Mouse (Mus musculus): ENCODE data around the gene Ugt1a8.

Gene Ugt1a8

DNA sequence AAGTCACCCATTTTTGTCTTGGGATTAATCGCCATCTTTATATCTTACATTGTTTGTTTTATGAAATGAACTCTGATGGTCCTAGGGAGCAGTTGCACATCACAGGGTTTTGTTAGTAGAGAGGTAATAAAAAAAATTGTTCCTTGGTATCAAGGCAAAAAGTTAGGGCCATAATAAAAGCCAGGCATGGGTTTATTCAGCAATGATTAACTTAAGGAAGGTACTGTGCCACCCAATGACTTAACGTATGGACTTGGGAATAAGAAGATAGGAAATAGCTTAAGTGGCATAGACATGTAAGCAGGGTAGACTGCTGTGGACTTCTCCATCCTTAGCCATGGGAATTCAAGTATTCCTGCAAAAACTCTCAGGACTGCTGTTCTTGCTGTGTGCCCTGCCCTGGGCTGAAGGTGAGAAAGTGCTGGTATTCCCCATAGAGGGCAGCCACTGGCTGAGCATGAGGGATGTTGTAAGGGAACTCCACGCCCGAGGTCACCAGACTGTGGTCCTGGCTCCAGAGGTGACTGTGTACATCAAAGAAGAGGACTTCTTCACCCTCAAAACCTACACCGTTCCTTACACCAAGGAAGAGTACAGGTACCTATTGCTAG, 98.8 kb downstream of the Ugt1a8 start:
- no peak for DNase-seq (ENCODE audit: low spot score)

DNA sequence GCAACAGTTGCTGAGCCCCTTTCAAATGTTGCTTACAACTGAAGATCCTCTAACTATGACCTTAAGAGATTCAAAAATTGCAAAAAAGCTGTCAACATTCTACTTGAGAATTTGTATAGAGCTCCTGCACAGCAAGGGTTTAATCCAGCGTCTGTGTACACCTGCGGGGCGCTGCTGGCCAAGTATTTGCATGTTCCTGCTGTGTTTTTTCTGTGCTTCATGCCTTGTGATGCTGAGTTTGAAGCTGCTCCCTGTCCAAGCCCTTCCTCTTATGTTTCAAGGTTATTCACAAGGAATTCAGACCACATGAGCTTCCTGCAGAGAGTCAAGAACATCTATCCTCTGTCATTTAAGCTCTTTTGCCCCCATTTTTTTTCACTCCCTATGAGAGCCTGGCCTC, 104.5 kb downstream of the Ugt1a8 start:
- no peak for DNase-seq (ENCODE audit: low spot score)

DNA sequence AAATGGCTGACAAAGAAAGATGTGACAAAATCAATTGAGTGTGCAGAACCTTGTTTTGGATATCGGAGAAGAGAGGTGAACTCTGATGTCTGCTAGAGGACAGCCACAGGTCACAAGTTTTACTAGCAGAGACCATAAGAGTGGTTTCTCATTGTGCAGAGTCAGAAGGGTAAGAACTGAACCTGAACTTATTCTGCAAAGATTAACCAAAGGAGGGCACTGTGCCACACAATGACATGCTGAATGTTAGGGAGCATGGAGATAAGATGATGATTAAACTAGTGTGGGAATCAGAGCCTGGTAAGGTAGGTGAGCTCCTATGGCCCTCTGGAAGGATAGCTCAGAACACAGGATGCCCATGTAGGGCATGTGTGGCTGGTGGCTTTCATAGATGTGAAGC, 108.1 kb downstream of the Ugt1a8 start:
- DNase-seq (ENCODE audit: low spot score): no peak

DNA sequence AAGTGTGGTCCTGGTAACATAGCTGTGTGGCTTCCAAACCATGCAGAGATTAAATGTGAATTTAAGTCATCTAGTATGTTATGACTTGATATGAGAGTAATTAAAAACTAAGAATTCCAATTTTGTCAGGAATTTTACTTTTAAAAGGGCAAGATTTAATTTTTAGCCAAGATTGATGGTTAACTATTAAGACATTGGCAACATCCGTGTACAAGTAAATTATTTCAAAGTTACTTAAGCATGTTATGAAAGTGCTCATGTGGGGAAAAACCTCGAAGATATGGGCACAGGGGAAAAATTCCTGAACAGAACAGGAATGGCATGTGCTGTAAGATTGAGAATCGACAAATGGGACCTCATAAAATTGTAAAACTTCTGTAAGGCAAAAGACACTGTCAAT, 109.8 kb downstream of the Ugt1a8 start:
- DNase-seq (ENCODE audit: low spot score): no peak

DNA sequence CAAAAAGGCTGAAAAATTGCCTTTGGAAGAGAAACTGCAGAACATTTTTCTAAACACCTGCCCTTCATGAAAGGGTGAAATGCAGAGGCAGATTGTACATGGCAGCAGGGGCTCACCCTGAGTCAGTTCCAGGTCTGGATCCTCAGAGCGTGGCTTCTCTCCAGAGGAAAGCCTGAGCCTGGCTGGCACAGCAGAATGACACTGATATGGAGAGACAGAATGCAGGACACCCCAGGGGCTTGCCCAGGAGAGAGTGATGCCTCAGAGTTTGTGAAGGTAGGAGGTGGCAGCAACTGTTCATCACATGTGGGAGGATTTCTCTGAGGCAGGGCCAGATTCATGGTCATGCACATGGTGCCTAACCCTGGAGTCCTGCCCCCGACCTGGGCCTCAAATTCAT, 112.4 kb downstream of the Ugt1a8 start:
- DNase-seq (ENCODE audit: low spot score): no peak

DNA sequence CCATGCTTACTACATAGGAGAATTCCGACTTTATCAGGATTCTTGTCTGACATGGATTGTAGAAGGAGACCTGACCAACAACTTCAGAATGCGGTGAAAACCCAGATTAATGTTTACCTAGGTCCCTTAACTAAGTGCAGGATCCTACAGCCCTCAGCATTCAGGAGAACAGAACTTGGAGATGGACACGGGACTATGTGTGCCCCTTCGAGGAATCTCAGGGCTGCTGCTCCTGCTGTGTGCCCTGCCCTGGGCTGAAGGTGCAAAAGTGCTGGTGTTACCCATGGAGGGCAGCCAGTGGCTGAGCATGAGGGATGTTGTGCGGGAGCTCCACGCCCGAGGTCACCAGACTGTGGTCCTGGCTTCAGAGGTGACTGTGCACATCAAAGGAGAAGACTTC, 112.8 kb downstream of the Ugt1a8 start, which contains the start of gene Ugt1a2:
TSS of gene Ugt1a2 (plus strand) at position 146 of the 400 bp plus-strand sequence.
- DNase-seq (ENCODE audit: low spot score): no peak

DNA sequence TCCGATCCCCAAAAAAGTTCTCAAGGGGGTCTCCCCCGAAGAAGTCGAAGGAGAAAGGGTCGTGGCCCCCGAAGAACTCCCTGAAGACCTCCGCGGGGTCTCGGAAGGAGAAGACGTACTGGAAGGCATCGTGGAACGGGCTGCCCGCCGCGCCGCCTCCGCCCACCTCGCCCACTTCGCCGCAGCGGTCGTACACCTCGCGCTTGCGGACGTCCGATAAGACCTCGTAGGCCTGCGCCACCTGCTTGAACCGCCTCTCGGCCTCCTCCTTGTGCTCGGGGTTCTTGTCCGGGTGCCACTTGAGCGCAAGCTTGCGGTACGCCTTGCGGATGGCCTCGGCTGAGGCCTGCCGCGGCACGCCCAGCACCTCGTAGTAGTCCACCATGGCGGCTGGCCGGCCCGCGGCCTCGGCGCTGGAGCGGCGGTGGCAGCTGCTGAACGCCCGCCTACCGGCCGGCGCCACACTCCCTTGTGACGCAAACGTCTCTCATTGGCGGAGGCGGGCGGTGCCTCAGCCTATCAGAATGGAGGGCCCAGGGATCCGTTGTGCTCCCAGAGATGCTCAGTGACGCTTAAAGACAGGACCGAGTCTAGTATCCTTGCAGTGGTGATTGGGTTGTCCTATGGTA, 117.8 kb downstream of the Ugt1a8 start, which contains the start of gene Dnajb3:
TSS of gene Dnajb3 (minus strand) at position 489 of the 629 bp plus-strand sequence.
- peak; percentile 71 for DNase-seq (ENCODE audit: low spot score)

DNA sequence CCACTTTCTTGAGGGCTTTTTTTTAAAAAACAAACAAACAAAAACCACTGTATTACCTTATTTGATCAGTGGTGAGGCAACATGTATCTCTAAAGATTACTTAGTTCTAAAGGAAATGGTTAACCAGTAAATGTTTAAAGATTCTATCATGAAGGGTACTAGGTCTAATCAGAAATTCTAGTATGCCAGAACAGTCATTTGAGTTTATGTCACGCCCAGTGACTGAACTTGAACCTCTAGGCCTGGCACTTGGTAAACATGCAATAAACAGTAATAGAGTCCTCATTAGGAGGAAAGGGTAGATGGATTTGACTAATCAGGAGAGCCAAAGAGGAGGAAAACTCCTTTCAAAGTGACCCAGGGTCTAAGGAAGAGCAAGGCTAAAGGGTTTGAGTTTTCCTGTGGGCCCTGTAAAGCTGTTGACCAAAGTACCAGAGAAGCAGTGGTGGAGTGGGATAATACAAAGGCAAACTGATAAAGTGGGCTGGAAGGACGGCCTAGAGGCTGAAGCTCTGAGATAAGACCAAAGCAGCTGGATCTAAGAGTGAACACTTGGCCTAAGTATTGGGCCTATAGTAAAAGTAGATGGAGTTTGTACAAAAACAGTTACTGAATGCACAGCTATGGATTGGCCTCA, 119.3 kb downstream of the Ugt1a8 start:
- DNase-seq (ENCODE audit: low spot score): no peak

DNA sequence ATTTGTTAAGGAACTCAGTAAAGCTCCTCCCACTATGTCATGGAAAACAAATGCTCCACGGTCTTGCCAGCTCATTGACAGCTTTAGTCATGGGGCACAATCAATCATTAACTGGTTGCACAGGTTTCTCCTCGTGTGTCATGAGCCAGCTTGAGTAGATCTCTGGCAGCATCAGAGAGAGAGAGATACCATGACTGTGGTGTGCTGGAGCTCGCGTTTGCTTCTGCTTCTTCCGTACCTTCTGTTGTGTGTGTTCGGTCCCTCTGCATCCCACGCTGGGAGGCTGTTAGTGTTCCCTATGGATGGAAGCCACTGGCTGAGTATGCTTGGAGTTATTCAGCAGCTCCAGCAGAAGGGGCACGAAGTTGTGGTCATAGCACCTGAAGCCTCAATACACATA, 124.2 kb downstream of the Ugt1a8 start, which contains the start of gene Ugt1a1:
TSS of gene Ugt1a1 (plus strand) at position 148 of the 400 bp plus-strand sequence.
- peak; percentile 73 for DNase-seq (ENCODE audit: low spot score)

DNA sequence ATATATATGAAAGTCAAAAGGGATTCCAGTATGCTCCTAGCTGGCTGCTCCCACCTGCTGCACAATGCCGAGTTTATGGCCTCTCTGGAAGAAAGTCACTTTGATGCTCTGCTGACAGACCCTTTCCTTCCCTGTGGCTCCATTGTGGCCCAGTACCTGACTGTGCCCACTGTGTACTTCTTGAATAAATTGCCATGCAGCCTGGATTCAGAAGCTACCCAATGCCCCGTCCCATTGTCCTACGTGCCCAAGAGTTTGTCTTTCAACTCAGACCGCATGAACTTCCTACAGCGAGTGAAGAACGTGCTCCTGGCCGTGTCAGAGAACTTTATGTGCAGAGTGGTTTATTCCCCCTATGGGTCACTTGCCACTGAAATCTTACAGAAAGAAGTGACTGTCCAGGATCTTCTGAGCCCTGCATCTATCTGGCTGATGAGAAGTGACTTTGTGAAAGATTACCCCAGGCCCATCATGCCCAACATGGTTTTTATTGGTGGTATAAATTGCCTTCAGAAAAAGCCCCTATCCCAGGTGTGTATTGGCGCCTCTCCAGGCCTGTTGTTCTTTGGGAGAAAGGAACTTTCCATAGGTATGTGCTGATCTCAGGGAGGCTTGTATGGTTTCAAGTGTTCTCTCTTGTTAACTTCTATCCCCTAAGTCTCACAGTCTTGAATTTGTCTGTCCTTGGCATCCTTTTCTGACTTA, 124.9 kb downstream of the Ugt1a8 start:
- peak; percentile 43 for DNase-seq (ENCODE audit: low spot score)

DNA sequence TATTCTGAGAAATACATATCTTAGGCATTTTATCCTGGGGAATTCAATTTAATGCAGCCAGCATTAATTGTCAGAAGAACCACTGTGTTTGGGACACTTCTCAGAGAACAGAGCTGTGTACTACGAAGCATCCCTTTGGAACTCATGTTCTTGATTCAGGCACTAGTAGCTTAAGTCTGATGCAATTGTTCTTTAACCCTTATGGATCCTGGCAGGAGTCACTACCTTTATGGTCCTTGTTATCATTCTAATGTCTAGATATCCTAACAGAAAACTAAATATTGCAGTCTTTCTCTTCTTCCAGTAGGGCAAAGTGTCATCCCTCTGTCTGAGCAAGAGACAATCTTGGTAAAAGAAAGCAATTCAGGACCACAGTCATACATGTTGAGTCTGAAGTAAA, 125.4 kb downstream of the Ugt1a8 start:
- no peak for DNase-seq (ENCODE audit: low spot score)

DNA sequence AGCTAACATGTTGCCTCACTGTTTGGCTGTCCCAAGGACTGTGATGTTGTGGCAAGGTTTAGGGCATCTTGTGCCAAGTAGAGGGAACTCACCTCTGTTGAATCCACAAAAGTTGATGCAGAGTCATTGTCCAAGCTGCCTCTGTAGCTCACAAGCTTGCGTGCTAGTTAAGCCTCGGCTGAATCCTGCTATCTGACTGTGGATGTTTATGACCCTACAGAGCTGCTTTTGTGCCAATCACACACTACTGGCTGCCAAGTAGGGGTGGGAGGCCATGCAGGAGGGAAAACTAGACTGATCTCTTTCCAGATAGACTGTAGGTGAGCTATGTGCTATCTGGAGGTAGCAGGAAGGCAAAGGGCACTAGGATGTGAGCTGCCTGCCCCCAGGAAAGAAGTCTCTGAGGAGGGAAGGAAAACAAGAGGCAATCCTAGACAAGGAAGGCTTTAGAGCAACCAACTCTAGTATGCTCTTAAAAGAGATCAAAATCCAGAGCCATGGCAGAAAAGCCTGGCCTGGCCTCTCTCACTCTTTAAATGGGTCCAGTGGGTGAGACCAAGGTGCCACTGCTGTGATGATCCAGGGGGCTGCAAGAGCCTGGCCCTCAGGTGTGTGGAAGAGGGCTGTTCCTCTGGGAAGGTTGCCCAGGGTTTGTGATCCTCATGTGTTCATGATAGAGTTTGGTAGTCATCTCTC, 126.3 kb downstream of the Ugt1a8 start:
- DNase-seq (ENCODE audit: low spot score): peak; percentile 54

DNA sequence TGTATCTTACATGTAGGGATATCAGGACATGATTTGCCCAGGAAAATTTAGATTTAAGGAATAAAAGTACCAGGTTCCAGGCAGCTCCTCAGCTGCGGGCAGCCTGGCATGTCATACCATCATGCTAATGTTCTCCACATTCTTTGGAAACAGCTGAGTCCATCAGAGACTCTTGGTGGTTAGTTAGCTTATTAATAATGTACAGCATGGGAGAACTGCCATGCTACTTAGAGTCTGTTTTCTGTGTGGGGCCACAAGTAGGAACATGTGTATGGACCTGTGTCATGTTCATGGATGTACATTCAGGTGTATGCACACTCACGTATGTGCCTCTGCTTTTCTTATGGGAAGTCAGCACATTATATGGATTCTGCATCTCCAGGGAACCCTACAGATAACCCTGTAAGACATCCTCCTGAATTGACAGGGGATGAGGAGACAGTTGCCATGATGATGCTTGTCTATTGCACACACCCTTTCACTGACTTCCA, 126.9 kb downstream of the Ugt1a8 start:
- no peak for DNase-seq (ENCODE audit: low spot score)

DNA sequence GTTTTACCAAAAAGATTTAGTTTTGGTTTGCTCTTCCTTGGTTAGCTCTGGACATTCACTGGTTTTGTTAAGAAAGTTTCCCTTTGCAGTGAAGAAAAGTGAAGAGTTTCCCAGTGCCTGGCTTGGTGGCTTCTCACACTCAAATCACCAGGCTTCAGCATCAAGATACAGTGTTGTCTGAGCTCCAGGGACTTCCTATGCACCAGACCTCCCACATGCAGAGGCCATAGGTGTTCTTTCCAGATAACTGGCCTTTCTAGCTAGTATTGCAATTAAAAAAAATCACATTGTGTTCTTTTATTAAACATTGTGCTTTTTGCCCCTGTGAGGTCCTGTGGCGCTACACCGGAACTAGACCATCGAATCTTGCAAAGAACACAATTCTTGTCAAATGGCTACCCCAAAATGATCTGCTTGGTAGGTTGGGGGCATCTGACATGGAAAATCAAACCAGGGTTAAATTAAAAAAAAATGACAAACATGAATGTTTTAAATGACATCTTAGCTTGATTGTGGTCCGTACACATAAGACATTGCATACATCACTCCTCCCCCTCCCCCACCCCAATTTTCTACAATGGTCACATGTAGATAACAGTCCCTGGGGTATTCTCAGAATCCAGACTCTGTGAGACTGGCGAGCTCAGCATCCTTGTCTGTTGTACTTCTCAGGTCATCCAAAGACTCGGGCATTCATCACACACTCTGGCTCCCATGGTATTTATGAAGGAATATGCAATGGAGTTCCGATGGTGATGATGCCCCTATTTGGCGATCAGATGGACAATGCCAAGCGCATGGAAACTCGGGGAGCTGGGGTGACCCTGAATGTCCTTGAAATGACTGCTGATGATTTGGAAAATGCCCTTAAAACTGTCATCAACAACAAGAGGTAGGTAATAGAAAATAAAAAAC, 128.1 kb downstream of the Ugt1a8 start:
- DNase-seq (ENCODE audit: low spot score): no peak

DNA sequence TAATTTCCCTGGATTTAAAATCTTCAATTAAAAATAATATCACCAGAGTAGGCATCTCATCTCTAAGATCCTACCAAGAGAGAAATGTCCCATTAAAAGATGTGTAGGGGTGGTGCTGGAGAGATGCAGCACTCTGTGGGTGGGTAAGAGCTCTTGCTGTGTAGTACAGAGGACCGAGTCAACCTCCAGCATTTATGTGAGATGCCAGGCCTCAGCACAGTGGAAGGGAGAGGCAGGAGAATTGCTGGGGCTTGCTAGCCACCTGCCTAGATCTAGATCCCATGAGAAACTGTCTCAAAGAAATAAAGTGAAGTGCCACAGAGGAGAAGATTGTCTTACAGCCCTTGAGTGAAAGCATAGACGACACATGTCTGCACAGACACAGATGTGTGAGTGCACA, 128.9 kb downstream of the Ugt1a8 start:
- DNase-seq (ENCODE audit: low spot score): no peak

DNA sequence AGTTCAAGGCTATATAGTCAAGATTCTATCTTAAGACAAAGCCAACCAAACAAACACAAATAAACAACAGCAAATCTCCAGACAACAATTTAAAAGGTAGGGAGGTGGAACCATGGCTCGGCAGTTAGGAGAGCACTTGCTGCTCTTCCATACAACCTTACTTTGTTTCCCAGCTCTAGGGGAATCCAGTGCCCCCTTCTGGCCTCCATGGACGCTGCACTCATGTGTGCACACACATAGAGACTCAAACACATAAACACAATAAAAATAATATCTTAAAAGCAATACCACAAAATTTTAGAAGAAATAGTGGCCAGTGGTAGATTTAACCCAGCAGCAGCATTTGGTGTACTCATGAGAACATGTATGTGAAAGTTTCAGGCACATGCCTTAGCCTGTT, 129.5 kb downstream of the Ugt1a8 start:
- DNase-seq (ENCODE audit: low spot score): no peak

DNA sequence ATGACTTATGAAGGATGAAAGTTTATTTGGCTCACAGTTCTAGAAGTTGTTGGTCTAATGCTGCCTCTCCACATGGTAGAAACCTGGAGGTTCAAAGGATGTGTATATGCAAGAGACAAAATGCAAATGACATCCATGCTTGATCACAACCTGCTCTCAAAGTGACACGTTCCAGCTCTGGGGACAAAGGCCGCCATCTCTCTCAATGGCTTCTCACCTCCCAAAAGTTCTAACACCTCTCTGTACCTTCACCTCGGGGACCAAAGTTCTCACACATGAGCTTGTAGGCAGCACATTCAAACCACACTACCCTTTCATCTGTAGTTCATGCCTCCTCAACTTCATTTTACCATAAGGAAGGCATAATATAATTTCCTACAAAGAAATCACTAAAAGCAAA, 130.0 kb downstream of the Ugt1a8 start:
- DNase-seq (ENCODE audit: low spot score): no peak

DNA sequence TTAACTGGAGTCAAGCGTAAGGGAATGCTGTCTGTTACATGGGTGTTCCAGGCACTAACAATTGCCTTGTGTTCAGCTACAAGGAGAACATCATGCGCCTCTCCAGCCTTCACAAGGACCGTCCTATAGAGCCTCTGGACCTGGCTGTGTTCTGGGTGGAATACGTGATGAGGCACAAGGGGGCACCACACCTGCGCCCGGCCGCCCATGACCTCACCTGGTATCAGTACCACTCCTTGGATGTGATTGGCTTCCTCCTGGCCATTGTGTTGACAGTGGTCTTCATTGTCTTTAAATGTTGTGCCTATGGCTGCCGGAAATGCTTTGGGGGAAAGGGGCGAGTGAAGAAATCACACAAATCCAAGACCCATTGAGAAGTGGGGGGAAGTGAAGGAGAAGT, 130.4 kb downstream of the Ugt1a8 start:
- no peak for DNase-seq (ENCODE audit: low spot score)

DNA sequence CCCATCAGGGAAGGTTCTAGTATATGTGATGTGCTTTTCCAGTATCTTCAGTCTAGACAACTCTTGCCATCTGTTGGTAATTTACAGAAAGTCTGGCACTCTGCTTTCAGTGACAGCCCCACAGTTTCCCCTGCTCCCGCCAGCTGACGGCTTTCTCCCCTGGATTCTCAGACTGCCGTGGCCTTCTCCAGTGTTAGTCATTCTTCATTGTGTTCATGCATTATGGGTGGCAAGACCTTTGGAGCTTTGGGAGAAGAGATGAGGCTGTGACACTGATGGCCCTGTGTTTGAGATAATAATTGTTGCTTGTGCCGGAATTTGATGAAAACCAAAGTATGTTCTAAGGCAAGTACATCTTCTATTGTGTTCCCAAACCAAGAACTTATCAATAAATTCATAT, 131.0 kb downstream of the Ugt1a8 start:
- no peak for DNase-seq (ENCODE audit: low spot score)

DNA sequence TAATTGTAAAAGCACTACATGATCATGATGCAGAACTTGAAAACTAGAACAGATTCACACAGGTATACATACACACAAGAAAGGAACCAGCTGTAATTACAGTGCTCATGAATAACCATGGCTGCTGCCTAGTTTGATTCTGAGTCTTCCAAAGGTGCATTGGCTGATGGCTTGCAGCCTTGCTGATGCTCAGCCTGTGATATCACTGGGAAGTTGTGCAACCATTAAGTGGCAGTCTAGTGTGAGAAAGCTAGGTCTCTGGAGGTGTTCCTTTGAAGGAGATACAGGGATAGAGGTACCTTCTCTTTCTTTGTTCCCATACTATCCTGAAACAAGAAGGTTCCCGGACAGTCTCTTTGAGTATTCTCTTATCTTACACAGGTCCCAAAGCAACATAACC, 131.4 kb downstream of the Ugt1a8 start:
- no peak for DNase-seq (ENCODE audit: low spot score)

DNA sequence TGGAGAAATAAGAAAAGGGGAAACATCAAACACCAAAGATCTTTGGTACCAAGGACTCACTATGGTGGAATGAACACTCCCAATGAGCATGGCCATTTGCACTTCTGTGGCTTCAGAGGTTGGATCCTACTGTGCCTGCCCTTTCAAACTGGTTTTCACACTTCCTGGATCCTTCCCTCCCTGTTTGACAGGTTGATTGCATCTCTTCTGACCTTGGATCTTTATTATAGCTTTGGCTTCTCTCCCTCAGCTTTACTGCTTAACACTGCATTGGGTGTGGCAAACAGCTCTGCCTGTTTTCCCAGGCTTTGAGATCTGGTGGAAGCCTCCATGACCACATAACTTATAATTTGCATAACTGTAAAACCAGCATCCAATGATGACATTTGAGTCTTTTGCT, 132.7 kb downstream of the Ugt1a8 start:
- peak; percentile 16 for DNase-seq (ENCODE audit: low spot score)
